Comparison of ENCODE assay signal across 8 mouse cellular contexts in genomic region chr12:80760396-80760801, GRCm38 (mm10). TPM values are rescaled to one million over a fixed set of nuclear protein-coding genes. Genes with fewer than 3 reads are reported as not detected.
DNase-seq lines count a peak whose midpoint lies in the region; ATAC-seq lines count a peak whose summit lies in the region.

Gene Ccdc177 (minus strand): TSS chr12:80760687.

- ATAC-seq in inflammation-experienced regulatory T-cells, adult 6 months, result peak; percentile 83
- peak; percentile 88 for ATAC-seq in megakaryocyte, adult 5-6 weeks (ENCODE audit: poor library complexity, severe bottlenecking)

- DNase-seq in adrenal gland, adult 8-10 months, result peak; percentile 27
- DNase-seq in embryo, embryonic 10.5 days (ENCODE audit: low spot score), result peak; percentile 91
- peak; percentile 14 for DNase-seq in gastrocnemius, postnatal 25 days
- peak; percentile 51 to 86 for DNase-seq in left cerebral cortex, adult 8-10 months (ENCODE audit: low spot score in 2 of 2)
- peak; percentile 77 to 88 for DNase-seq in right cerebral cortex, postnatal 36 days (ENCODE audit: low spot score in 2 of 2)
- peak; percentile 63 to 66 for DNase-seq in urinary bladder, postnatal 36 days (ENCODE audit: low spot score in 2 of 2)

RNA-seq across cellular contexts. Expression of gene Ccdc177, which starts in this region (rescaled TPM):
- under 1 TPM in 1 of 4 experiments, not detected in 3; 0.09 TPM for total RNA-seq in adrenal gland, adult 8-10 months (2022)
- total RNA-seq in gastrocnemius, postnatal 25 days (2021), result not detected
- polyA plus RNA-seq in inflammation-experienced regulatory T-cells, adult 6 months (2017; shearing (Covaris generic)), result not detected
- total RNA-seq in left cerebral cortex, adult 8-10 months (2022), result 10 to 100 TPM; 12.9 to 14.9 (median 13.8) TPM
- total RNA-seq in megakaryocyte, adult 5-6 weeks (2015), result not detected in 2 replicates
- total RNA-seq in megakaryocyte, adult 5-6 weeks (2017), result not detected in 2 replicates

Comparison
In these comparisons a context has a peak if more than half of its experiments do, and no peak if none do; other contexts are left out.
1. Peak in every context shown above with its lines: DNase-seq and ATAC-seq.
2. RNA of gene Ccdc177 (total RNA-seq): 12.9 to 14.9 TPM in left cerebral cortex, adult 8-10 months; 0.09 TPM in adrenal gland, adult 8-10 months, not detected in gastrocnemius, postnatal 25 days and not detected in megakaryocyte, adult 5-6 weeks; every median in the first group is over 10 times any median in the second.
3. Peak in DNase-seq in adrenal gland, adult 8-10 months; RNA of the gene not detected or under 1 TPM.
4. Peak in DNase-seq in gastrocnemius, postnatal 25 days; RNA of the gene not detected or under 1 TPM.
5. Peak in ATAC-seq in inflammation-experienced regulatory T-cells, adult 6 months; RNA of the gene not detected or under 1 TPM.
6. Peak in ATAC-seq in megakaryocyte, adult 5-6 weeks; RNA of the gene not detected or under 1 TPM.
7. DNase-seq: peak in every context shown above with its lines; median percentile 91 in embryo, embryonic 10.5 days; 82 in right cerebral cortex, postnatal 36 days; 68 in left cerebral cortex, adult 8-10 months; 64 in urinary bladder, postnatal 36 days; 27 in adrenal gland, adult 8-10 months; 14 in gastrocnemius, postnatal 25 days.